Mouse (Mus musculus) layer of hippocampus, adult 9-10 months (tissue): ENCODE measurements around the gene Gstp3.
"Not testable (repeated sequence)": the region's sequence is repeated elsewhere in the genome, so short reads cannot be mapped to it uniquely, and the experiment has no call there.

ENCODE experiments used
- DNase-seq: peaks from one replicate; pipeline ENCODE4 v3.0.0; 2022; ENCODE audit warnings: low spot score

Gstp3 gene

GRCm38 (mm10) chr19:4089128-4089527 is 29.8 kb upstream of the Gstp3 start:
- DNase-seq: no peak

GRCm38 (mm10) chr19:4088146-4088545 is 28.8 kb upstream of the Gstp3 start:
- no peak for DNase-seq

GRCm38 (mm10) chr19:4087090-4087489 is 27.7 kb upstream of the Gstp3 start:
- no peak for DNase-seq

- DNase-seq: no peak
Observed at GRCm38 (mm10) chr19:4086156-4086555, 26.8 kb upstream of the Gstp3 start.

GRCm38 (mm10) chr19:4084984-4085383 is 25.6 kb upstream of the Gstp3 start:
- DNase-seq: no peak

GRCm38 (mm10) chr19:4083826-4084225 is 24.5 kb upstream of the Gstp3 start:
- no peak for DNase-seq

GRCm38 (mm10) chr19:4083316-4083715 is 23.9 kb upstream of the Gstp3 start:
- DNase-seq: no peak

GRCm38 (mm10) chr19:4082219-4082965 is 23.0 kb upstream of the Gstp3 start:
- DNase-seq: no peak

- no peak for DNase-seq
Observed at GRCm38 (mm10) chr19:4081394-4081793, 22.0 kb upstream of the Gstp3 start, which contains the start of gene Cabp2. Gene Cabp2 (plus strand): TSS chr19:4081578.

GRCm38 (mm10) chr19:4080511-4081009 is 21.2 kb upstream of the Gstp3 start:
- no peak for DNase-seq

GRCm38 (mm10) chr19:4079594-4079993 is 20.2 kb upstream of the Gstp3 start:
- no peak for DNase-seq

GRCm38 (mm10) chr19:4075531-4075930 is 16.2 kb upstream of the Gstp3 start:
- DNase-seq: no peak

- no peak for DNase-seq
Observed at GRCm38 (mm10) chr19:4072706-4073424, 13.5 kb upstream of the Gstp3 start.

GRCm38 (mm10) chr19:4071406-4071805 is 12.0 kb upstream of the Gstp3 start:
- no peak for DNase-seq

- DNase-seq: no peak
Observed at GRCm38 (mm10) chr19:4070756-4071155, 11.4 kb upstream of the Gstp3 start.

- DNase-seq: no peak
Observed at GRCm38 (mm10) chr19:4070311-4070710, 10.9 kb upstream of the Gstp3 start.

- no peak for DNase-seq
Observed at GRCm38 (mm10) chr19:4068717-4069410, 9.5 kb upstream of the Gstp3 start.

- not testable (repeated sequence) for DNase-seq
Observed at GRCm38 (mm10) chr19:4068242-4068641, 8.9 kb upstream of the Gstp3 start.

- no peak for DNase-seq
Observed at GRCm38 (mm10) chr19:4066877-4067276, 7.5 kb upstream of the Gstp3 start.

GRCm38 (mm10) chr19:4066280-4066679 is 6.9 kb upstream of the Gstp3 start:
- no peak for DNase-seq

- not testable (repeated sequence) for DNase-seq
Observed at GRCm38 (mm10) chr19:4064501-4064900, 5.1 kb upstream of the Gstp3 start.

GRCm38 (mm10) chr19:4063357-4063756 is 4.0 kb upstream of the Gstp3 start:
- DNase-seq: not testable (repeated sequence)
